Mouse (Mus musculus): ENCODE measurements around the gene Braf.

- TF ChIP-seq CTCF (IDR thresholded peaks at IDR 0.05; ENCODE audit: low read depth, low read length) (no peak), TAL1 (conservative IDR thresholded peaks at IDR 0.05; ENCODE audit: low read depth, low read length) (no peak), POLR2AphosphoS5 (IDR thresholded peaks at IDR 0.05; ENCODE audit: insufficient replicate concordance, low read depth, low read length) (no peak), GATA1 (IDR thresholded peaks at IDR 0.05; ENCODE audit: borderline replicate concordance, low read length) (no peak), GATA2 (IDR thresholded peaks at IDR 0.05; ENCODE audit: borderline replicate concordance, low read depth, low read length) (no peak)
These were observed 167.5 kb downstream of the Braf start, which contains the start of gene Dennd2a for GRCm38 (mm10) chr6:39557723-39558261.

Measured in G1E (cell line).